Mouse (Mus musculus) C2C12 (cell line): ENCODE data around the gene Spred3. TPM values are rescaled to one million over a fixed set of nuclear protein-coding genes. Genes with fewer than 3 reads are reported as not detected.
"Not testable (repeated sequence)": the region's sequence is repeated elsewhere in the genome, so short reads cannot be mapped to it uniquely, and the experiment has no call there.

ENCODE experiments used
- H3K27me3 ChIP-seq: one replicate; pipeline ENCODE4 v1.6.1; 2011; ENCODE audit not compliant: control insufficient read depth, insufficient read depth, insufficient read length
- H3K36me3 ChIP-seq: one replicate; pipeline ENCODE4 v1.6.1; 2011; ENCODE audit not compliant: control insufficient read depth, insufficient read depth
- H3K4me3 ChIP-seq: one replicate; pipeline ENCODE4 v1.5.1; 2011; ENCODE audit warnings: mild to moderate bottlenecking, control low read depth; ENCODE audit not compliant: poor library complexity, insufficient read depth, severe bottlenecking
- H3K79me2 ChIP-seq: one replicate; pipeline ENCODE4 v1.6.1; 2011; ENCODE audit not compliant: control insufficient read depth, insufficient read depth
- H3K79me3 ChIP-seq: one replicate; pipeline ENCODE4 v1.6.1; 2011; ENCODE audit warnings: low read depth, control low read depth
- H3ac ChIP-seq: one replicate; pipeline ENCODE3; 2011; ENCODE audit warnings: low read depth; ENCODE audit not compliant: control insufficient read depth, insufficient read length
- CEBPB ChIP-seq: IDR thresholded peaks from one replicate; pipeline ENCODE4 v1.6.1; 2011; ENCODE audit warnings: low read depth, mild to moderate bottlenecking, control low read depth, moderate library complexity
- CTCF ChIP-seq: IDR thresholded peaks from one replicate; pipeline ENCODE4 v1.5.1; 2011; ENCODE audit not compliant: control insufficient read depth, insufficient read depth, insufficient read length
- FOSL1 ChIP-seq: IDR thresholded peaks from one replicate; pipeline ENCODE4 v1.8.0; 2011; ENCODE audit warnings: mild to moderate bottlenecking, low read length; ENCODE audit not compliant: poor library complexity, insufficient read depth, severe bottlenecking
- MAX ChIP-seq: IDR thresholded peaks from one replicate; pipeline ENCODE4 v1.6.1; 2011; ENCODE audit warnings: mild to moderate bottlenecking, control low read depth
- MYOD1 ChIP-seq: IDR thresholded peaks from one replicate; pipeline ENCODE4 v1.6.1; 2011; ENCODE audit warnings: low read depth; ENCODE audit not compliant: control insufficient read depth, insufficient read length
- MYOG ChIP-seq: IDR thresholded peaks from one replicate; pipeline ENCODE4 v1.6.1; 2011; ENCODE audit not compliant: control insufficient read depth, insufficient read length; ENCODE audit errors: extremely low read depth
- USF1 ChIP-seq: IDR thresholded peaks from one replicate; pipeline ENCODE4 v1.6.1; 2011; ENCODE audit warnings: low read depth, mild to moderate bottlenecking, control low read depth, moderate library complexity
- polyA plus RNA-seq: library from polyadenylated mRNA; unstranded; fragments of >200 nt; fragmentation: generic; extraction: Trizol; gene quantifications from one replicate; pipeline ENCODE4 v1.2.1, GENCODE M21; 2012; ENCODE audit warnings: missing spikeins

Gene Spred3
- polyA plus RNA-seq, 1 experiment = 3.1 TPM

DNA sequence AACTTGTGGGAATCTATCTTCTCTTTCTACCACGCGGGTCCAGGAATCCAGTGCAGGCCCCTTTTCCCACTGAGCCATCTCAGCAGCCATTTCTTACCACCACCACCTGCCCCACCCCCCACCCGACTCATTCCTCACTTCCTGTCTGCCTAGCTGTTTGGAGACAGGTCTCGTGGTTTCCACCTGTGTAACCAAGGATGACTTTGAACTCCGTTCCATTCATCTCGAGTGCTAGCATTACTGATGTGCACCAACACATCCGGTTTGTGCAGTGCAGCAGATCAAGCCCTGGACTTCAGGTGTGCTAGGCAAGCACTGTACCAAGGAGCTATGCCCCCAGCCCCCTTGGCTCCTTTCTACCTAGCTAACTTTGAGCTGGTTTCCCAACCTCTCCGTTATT is 28.8 kb downstream of the Spred3 start:
- no peaks in the 10 kb centered on the region for H3K36me3 ChIP-seq
- H3ac ChIP-seq = no peak overlapping the region
- H3K79me2 ChIP-seq = no peaks in the 10 kb centered on the region
- no peaks in the 10 kb centered on the region for H3K79me3 ChIP-seq
- H3K27me3 ChIP-seq = no peaks in the 10 kb centered on the region
- H3K4me3 ChIP-seq = no peak overlapping the region
- TF ChIP-seq CTCF = no peak
- TF ChIP-seq CEBPB = no peak
- no peak for TF ChIP-seq MAX
- TF ChIP-seq FOSL1 = no peak
- no peak for TF ChIP-seq MYOG
- TF ChIP-seq USF1 = no peak
- no peak for TF ChIP-seq MYOD1

DNA sequence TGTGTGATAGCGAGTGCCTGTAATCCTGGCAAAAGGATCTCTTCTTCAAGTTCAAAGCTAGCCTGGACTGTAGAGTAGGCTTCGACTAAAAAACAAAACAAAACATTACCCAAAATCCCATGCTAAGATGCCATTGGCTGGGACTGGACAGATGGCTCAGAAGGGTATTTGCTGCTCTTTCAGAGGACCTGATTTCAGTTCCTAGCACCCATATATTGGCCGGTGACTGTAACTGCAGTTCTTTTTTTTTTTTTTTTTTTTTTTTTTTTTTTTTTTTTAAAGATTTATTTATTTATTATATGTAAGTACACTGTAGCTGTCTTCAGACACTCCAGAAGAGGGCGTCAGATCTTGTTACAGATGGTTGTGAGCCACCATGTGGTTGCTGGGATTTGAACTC is 31.0 kb downstream of the Spred3 start:
- H3K79me3 ChIP-seq, H3K4me3 ChIP-seq, H3K36me3 ChIP-seq, H3K79me2 ChIP-seq, H3ac ChIP-seq, H3K27me3 ChIP-seq: not testable (repeated sequence)

DNA sequence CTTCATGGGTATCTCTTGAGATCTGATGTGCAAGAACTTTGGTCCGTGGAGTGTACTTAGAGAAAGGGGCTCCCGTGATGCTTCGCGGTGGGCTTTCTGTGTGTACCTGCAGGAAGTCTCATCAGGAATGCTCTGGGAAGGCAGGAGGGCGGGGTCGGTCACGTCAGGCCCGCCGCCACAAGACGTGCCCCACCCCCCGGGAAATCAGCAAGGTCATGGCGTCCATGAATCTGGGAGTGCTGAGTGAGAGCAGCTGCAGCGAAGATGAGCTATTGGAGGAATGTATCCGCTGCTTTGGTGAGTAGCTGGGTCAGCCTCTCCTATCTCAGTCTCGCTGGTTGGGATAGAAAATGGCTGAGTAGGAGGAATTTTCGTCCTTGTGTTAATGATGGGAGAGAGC is 32.8 kb downstream of the Spred3 start:
- Histone ChIP-seq H3K79me2 (no peaks in the 10 kb centered on the region), H3K79me3 (no peaks in the 10 kb centered on the region), H3K36me3 (no peaks in the 10 kb centered on the region), H3K27me3 (peaks cover 6% of the 10 kb centered on the region), H3K4me3 (no peak overlapping the region), H3ac (no peak overlapping the region)
- TF ChIP-seq CEBPB = no peak
- TF ChIP-seq MYOG = no peak
- no peak for TF ChIP-seq CTCF
- TF ChIP-seq FOSL1 = no peak
- no peak for TF ChIP-seq MYOD1
- TF ChIP-seq MAX = no peak
- TF ChIP-seq USF1 = no peak

- Histone ChIP-seq H3ac (no peak within 1 kb of the TSS), H3K79me3 (no peaks in the 10 kb centered on the region), H3K4me3 (no peak within 1 kb of the TSS), H3K36me3 (no peaks in the 10 kb centered on the region), H3K79me2 (no peaks in the 10 kb centered on the region), H3K27me3 (peaks cover 6% of the 10 kb centered on the region)
- TF ChIP-seq USF1 (no peak), CTCF (no peak), MYOG (no peak), MYOD1 (no peak), MAX (no peak), FOSL1 (no peak), CEBPB (no peak)
These were observed 35.4 kb downstream of the Spred3 start, which contains the start of gene Rasgrp4 for GRCm38 (mm10) chr7:29134693-29135386. Gene Rasgrp4, plus strand, starts transcription at chr7:29134851.

GRCm38 (mm10) chr7:29134230-29134629 is 36.0 kb downstream of the Spred3 start:
- H3K79me2 ChIP-seq = no peaks in the 10 kb centered on the region
- no peaks in the 10 kb centered on the region for H3K79me3 ChIP-seq
- H3K4me3 ChIP-seq = no peak overlapping the region
- no peak for TF ChIP-seq USF1
- no peak for TF ChIP-seq MAX
- TF ChIP-seq MYOD1 = no peak
- peaks cover 6% of the 10 kb centered on the region for H3K27me3 ChIP-seq
- H3ac ChIP-seq = no peak overlapping the region
- H3K36me3 ChIP-seq = no peaks in the 10 kb centered on the region

DNA sequence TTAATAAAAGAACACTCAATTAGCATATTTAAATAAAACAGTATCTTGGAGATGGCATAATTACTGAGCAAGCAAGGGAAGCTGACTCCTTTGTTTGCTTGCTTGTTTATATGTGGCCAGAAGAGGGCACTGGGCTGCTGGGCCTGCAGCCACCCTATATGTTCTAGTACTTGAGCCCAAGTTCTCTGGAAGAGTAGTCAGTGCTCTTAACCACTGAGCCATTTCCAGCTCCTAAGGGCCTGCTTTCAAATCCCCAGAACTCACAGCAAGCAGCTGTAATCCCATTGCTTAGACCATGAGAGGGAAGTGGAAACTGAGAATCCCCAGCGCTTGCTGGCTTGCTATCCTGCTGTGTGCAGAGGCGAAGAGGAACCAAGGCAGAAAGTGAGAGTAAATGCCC is 41.5 kb downstream of the Spred3 start:
- Histone ChIP-seq H3K36me3 (no peaks in the 10 kb centered on the region), H3ac (no peak overlapping the region), H3K4me3 (no peak overlapping the region), H3K27me3 (no peaks in the 10 kb centered on the region), H3K79me2 (no peaks in the 10 kb centered on the region), H3K79me3 (no peaks in the 10 kb centered on the region)
- TF ChIP-seq MYOG (no peak), USF1 (no peak), FOSL1 (no peak), CTCF (no peak), MYOD1 (no peak), MAX (no peak), CEBPB (no peak)
